Mouse (Mus musculus): Measurements from ENCODE around the gene Tenm4. TPM values are rescaled to one million over a fixed set of nuclear protein-coding genes. Genes with fewer than 3 reads are reported as not detected.

Gene Tenm4
- total RNA-seq, 2 experiments from 2014 or later: 96.7 to 119 TPM

DNA sequence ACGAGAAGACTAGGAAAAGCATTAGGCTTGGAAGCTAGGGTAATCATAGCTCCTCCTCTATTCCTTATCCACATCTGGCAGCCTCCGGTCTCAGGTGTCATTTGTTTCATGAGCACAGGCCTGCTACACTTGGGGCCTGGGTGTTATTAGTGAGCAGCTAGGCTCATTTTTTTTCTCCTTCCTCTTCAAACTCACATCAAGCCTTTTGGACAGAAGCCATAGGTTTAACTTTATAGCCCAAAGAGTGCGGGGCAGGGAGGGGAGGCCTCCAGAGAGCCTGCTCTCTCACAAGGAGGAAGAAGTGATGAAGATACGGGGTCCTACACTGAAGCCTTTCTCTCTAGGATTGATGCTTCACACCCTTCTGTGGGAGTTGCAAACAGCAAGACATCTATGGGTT lies 538.8 kb downstream of the Tenm4 start:
- DNase-seq (ENCODE audit: extremely low spot score in 1 of 2, low spot score in 1 of 2): no peak

DNA sequence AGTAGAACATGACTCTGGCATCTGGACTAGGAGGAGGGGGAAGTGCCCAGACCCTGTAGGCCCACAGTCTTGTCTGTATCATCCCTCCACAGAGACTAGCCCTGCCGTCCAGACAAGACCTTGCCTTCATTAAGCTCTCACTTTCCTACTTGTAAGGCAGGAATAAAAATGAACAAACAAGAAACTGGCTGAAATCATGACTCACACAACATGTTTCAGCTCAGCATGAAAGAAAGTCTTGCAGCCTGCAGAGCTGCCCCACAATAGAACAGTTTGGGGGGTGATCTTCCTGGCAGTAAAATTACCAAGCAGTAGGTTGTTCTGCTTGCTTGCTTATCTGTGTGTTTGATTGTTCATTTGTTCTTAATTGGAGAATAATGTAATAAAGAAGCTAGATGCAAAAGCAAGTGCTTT lies 539.6 kb downstream of the Tenm4 start:
- DNase-seq (ENCODE audit: extremely low spot score in 1 of 2, low spot score in 1 of 2): no peak

DNA sequence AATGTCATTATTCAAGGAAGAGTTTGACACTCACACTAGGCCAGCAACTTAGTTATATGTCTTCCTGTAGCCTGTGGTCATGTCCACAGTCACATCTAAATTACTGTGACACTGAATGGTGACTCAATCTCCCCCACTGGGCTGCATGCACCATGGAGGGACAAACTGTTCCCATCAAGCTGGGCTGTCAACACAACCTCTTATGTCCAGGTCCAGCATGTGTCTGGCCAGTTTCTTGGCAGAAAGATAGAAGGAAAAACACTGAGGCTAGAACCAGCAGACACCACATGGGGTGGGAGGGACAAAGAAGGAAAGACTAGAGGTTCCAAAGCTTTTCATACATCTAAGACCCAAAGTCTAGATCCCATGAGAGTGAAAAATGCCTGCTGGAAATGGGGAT lies 541.8 kb downstream of the Tenm4 start:
- no peak for DNase-seq (ENCODE audit: extremely low spot score in 1 of 2, low spot score in 1 of 2)

DNA sequence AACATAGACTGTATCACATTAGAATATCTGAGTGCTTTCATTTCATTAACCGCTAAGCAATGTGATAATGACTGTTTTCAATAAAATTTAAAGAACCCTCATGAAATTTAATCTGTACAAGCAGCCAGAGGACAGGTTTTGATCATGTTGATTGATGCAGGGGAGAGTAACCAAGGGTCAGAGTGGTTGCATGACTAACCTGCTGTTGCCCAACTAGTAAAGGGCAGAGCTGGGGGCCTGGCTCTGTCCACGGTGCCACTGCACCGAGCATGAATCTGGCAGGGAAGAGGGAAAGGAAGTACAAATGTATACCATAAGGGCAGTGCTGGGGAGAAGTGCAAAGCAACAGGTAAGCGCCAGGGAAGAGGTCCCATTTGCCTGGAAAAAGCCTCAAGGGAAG lies 545.9 kb downstream of the Tenm4 start:
- no peak for DNase-seq (ENCODE audit: extremely low spot score in 1 of 2, low spot score in 1 of 2)

DNA sequence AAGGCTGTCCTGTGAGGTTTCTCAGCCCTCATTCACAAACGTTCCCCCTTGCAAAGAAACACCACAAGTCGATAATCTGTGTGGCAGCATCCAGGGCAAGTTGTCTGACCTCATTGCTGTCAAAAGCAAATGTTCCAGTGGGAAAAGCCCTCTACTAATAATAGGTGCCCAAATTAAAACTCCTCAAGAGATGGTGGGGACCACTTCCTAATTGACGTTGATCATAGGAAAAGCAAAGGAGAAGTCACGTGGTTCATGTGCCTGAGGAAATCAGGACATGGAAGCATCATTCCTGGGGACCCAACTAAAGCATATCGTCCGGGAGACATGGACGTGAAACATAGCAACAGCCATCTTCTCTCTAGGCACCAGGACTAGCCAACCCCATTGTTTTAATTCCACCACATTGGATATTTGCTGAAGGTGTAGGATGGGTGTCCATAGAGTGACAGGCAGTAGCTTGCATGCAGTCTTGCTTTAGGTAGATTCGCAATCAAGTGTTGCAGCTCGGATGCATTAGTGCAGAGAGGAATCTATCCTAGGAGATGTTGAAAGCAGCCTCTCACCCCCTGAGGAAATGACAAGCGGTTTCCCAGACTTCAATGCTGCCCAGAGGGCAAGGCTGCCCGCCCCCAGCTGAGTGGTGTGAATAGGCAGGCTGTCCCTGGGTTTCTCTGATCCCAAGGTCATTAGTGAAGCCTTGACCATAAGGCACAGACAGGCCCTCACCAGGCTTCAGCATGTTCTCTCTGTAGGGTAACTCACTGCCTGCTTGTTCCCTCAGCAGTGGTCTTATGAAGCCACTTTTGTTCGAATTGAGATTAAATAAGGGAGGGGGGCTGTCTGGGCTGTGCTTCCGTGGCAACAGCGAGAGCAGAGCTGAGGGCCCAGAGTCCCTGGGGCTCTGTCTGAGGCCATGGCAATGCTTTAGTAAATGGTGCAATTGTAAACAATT lies 547.4 kb downstream of the Tenm4 start:
- no peak for DNase-seq (ENCODE audit: extremely low spot score in 1 of 2, low spot score in 1 of 2)

DNA sequence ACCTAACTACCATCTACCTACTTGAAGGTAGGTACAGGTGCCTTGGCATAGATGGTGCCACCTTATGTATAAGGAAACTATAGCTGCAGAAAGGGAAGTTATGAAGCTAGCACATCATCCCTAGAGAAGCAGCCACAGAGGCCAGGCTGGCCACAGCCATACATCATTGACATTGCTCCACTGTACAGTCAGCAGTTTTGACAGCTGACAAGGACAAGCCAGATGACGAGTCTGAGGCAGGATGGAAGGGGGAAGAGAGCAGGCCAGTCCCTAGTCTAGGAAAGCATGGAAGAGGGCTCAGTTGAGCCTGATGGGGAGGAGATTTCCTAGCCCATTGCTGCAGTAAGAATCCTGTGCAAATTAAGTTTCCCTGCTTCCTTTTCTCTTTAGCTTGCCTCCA lies 548.9 kb downstream of the Tenm4 start:
- no peak for DNase-seq (ENCODE audit: extremely low spot score in 1 of 2, low spot score in 1 of 2)

DNA sequence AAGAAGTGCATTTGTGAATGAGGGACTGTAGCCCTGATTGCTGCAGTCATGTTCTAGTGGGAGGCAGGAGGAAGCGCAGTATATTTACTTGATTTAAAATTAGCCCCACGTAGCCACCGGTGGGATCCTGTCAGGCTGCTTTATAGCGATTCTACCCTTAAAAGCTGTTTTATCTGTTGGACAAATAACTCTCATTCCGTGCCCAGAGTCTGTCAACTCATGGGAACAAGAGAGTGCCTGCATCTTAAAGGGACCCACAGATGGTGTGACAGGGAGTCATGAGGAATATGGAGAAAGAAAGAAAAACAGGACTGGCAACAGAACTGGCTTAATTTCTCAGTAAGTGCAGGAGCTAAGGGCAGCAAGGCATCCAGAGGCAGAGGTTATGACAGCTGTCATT lies 549.4 kb downstream of the Tenm4 start:
- no peak for DNase-seq (ENCODE audit: extremely low spot score in 1 of 2, low spot score in 1 of 2)

DNA sequence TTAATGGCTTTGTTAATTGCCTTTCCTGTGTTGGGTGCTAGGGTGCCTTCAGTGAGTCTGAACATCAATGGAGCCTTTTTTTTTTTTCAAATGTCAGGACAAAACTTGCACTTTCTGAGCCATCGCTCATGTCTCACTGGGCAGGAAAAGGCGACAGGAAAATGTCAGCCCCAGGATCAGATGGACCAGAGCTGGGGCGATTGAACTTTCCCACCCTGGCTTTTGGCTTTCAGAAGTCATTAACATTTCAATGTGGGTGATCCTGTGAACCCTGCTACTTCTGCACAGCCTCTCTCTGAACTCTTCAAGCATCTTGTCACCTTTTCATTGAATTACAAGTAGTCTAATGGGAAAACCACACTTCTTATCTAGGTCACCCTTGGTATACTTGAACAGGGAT lies 551.8 kb downstream of the Tenm4 start:
- DNase-seq (ENCODE audit: extremely low spot score in 1 of 2, low spot score in 1 of 2): no peak

DNA sequence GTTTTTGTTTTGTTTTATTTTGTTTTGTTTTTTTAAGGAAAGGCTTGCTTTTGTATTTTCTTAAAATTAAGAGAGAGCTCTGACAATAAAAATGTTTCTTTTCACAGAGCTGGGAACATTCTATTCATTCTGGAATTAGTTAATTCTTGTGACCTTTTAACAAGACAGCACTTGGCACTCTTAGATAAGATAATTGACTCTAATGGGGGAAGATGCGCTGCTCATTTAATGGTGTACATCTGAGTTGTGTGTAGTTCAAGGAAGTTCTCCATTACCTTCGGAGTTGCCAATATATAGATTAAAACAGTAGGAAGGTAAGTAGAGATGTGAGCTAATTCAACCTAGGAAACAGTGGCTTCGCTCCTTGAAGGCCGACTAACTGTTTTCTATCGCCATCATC lies 554.6 kb downstream of the Tenm4 start:
- no peak for DNase-seq (ENCODE audit: extremely low spot score in 1 of 2, low spot score in 1 of 2)

DNA sequence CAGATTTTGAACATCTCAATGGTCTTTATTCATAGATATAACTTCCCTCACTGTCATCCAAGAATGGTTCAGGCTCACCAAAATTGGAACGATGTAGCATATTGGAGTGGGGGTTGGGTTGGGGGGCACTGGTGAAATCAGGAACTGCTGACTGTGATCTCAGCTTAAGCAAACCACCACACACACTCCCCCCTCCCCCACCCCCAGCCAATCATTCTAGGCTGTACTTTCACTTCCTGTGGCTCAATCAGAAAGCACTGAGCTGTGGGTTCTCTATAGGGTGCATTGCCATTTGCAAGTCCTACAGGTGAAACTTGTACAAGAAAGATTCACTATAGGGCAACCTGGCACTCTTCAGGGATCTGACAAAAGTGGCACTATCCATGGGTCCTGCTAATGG lies 559.3 kb downstream of the Tenm4 start:
- no peak for DNase-seq (ENCODE audit: extremely low spot score in 1 of 2, low spot score in 1 of 2)

DNA sequence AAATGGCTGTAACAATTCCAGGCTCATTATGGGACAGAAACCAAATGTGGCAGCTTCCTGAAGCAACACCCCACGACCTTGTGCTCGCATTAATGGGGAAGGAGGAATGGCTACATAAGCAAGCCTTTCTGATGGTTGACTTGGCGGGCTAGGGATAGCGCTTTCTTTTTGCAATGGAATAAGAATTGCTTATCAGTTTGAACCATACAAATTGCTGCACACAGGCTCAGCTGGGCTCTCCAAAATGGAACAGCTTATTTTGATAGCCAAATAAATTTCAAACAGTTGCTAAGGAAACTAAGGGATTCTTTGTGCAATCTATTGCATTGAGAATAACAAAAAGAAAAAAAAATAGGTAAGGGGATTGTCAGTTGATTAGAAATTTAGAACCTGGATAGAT lies 560.9 kb downstream of the Tenm4 start:
- DNase-seq (ENCODE audit: extremely low spot score in 1 of 2, low spot score in 1 of 2): no peak

DNA sequence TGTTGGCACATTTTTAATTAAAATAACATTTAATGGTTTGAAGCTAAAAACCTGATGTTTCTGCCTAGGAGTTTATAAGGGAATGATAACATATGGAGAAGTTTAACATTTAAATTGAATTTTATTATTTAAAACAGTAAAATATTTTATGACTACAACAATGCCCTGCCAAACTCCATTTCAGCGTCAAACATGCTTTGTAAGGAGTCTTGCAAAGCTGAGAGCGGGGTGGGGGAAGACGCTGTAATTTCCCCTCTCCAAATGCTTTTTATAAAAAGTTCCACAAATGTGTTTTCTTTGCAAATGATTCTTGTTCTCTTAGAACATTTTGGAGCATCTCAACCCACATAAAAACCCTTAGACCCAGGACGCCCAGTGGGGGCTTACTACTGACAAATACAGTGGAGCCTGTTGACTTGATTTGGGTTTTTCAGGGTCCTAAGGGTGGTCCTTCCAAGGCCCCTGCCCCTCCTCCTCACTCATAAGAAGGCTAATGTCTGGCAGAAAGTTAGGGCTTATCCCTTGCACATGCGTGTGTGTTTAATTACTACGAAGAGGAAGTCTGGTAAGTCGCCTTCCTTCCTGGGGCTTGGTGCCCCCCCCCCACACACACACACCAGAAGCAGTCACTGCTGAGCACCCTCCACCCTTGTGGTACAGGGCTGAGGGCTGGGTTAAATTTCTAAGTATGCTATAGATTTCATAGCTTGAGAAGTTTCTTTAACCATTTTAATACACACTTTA lies 563.4 kb downstream of the Tenm4 start:
- no peak for DNase-seq (ENCODE audit: extremely low spot score in 1 of 2, low spot score in 1 of 2)

DNA sequence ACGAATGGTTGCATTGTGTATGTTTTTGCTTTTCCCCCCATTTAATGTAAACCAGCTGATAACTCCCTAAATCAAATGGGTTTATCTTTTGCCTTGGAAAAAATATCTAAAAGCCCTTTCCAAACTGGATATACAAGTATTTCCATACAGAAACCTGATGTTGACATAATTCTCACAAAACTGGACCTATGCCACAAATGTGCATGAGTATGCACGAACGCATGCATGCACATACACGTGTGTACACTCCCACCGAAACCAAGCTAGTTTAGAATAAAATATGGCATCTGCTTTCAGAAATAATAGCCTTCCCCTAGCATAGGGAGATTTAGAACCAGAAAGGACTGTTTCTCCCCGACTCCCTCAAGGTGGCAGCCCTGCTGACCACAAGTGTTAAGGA lies 569.6 kb downstream of the Tenm4 start:
- DNase-seq (ENCODE audit: extremely low spot score in 1 of 2, low spot score in 1 of 2): no peak

DNA sequence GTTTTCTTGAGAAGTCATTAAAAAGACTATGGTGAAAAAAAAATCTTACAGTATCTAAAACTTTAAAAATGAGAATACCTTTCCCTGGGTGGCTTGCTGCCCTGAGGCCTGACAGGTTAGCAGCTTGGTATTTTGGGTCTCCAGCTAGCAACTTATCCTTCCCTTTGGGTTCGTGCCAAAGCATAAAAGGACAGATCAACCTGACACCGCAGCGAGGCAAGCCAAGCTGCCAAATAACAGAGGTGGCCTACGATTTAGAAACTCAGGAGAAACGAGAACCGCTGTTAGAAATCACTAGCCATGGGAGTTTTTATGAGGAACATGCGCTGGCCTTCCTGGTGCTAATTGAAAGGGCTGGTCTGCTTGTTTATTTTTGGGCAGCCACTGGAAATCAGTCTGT lies 571.2 kb downstream of the Tenm4 start:
- no peak for DNase-seq (ENCODE audit: extremely low spot score in 1 of 2, low spot score in 1 of 2)

DNA sequence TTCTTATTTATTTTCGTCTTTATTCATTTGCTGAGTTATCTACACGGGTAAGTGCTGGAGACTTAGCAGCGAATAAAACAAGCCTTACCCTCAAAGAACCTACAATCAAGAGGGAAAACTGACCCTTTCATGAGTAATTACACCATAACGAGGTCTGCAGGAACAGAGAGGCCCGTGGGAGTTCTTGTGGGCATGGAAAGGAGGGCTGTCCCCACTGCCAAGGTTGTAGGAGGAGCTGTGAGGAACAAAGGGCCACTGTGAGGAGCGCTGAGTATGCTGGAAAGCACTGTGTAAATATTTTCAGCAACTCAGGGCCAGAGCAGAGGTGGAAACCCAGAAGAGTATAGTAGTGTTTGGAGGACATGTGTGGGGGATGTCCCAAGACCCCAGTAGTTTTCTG lies 574.9 kb downstream of the Tenm4 start:
- no peak for DNase-seq (ENCODE audit: extremely low spot score in 1 of 2, low spot score in 1 of 2)

DNA sequence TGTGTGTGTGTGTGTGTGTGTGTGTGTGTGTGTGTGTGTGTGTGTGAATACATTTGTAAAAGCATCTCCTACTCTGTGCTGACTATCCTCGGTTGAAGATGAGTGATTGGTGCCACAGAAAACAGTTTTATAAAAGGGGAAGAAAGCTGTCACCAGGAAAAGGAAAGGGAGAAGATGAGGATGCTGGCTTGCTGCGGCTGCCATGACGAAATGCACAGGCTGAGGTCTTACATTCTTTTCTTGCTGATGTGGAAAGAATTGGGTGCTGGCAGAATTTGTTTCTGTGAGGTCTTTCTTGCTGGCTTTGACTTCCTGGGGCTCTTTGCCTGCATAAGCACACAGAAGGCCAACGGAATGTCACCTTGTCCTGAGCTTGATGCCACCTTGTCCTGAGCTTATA lies 575.7 kb downstream of the Tenm4 start:
- no peak for DNase-seq (ENCODE audit: extremely low spot score in 1 of 2, low spot score in 1 of 2)

DNA sequence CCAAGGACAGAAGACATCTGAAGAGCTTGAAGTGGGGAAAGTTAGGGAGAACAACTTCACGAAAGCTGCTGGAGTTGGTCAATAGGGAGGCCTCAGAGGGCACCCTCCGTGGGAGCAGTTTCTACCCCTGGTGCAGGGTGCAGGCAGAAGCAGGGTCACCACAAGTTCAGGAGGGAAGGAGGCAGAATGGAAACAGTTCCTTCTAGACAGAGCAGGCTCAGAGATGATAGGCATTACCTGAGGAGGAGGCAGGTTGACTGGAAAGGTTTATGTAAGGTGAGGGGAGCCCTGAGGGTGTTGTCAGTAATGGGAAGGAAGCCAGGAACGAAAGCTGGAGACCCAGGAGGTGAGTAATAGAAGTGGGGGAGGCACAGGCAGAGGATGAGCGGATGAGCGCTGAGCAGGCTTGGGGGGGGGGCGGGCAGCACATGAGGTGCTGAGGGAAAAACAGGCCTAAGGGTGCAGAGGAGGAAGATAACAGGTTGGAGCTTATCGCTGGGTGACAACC lies 577.5 kb downstream of the Tenm4 start:
- DNase-seq (ENCODE audit: extremely low spot score in 1 of 2, low spot score in 1 of 2): no peak

DNA sequence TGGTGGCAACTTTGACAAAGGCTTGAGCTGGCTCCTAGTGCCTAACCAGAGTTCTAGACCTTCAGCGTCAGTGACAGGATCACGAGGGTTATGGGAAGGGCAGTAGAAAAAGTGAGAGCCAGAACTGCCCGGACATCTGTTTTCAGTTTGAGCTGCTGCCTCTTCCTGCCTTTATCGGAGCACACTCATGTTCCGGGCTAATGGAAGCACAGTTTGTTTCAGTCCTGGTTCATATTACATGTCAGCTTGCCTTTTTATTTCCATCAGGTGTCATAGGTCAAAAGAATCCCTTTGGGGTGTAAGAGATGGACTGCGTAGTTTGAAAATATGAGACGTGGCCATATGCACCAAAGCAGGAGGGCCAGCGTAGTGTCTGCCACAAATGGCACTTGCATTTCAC lies 578.7 kb downstream of the Tenm4 start:
- DNase-seq (ENCODE audit: extremely low spot score in 1 of 2, low spot score in 1 of 2): no peak

DNA sequence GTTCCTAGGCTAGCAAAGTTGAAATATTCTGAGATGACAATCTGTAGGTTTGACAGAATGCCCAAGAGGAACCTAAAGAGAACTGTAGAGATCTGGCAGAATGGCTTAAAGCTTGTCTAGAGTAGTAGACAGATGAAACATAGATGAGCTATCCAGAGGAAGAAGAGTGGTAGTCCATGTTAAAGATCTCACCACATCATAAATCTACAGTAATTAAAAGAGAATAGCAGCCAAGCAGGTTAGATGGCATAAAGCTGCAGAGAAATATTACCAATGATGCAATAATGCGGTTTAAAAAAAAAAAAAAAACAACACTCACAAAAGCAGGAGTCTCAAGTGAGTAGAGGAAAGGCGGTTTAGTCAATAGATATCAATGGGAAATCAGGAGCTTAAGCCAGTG lies 580.2 kb downstream of the Tenm4 start:
- DNase-seq (ENCODE audit: extremely low spot score in 1 of 2, low spot score in 1 of 2): no peak

DNA sequence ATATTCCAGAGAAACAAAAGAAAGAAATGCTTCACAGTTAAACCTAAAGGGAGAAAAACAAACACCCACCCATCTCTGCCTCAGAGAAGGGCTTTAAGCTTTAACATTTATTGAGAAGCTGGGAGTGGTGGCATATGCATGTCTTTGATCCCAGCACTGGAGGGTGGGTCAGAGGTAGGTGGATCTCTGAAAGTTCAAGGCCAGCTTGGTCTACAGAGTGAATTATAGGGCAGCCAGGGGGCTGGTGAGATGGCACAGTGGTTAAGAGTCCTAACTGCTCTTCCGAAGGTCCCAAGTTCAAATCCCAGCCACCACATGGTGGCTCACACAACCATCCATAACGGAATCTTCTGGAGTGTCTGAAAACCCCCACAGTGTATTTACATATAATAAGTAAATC lies 581.7 kb downstream of the Tenm4 start:
- DNase-seq (ENCODE audit: extremely low spot score in 1 of 2, low spot score in 1 of 2): no peak

DNA sequence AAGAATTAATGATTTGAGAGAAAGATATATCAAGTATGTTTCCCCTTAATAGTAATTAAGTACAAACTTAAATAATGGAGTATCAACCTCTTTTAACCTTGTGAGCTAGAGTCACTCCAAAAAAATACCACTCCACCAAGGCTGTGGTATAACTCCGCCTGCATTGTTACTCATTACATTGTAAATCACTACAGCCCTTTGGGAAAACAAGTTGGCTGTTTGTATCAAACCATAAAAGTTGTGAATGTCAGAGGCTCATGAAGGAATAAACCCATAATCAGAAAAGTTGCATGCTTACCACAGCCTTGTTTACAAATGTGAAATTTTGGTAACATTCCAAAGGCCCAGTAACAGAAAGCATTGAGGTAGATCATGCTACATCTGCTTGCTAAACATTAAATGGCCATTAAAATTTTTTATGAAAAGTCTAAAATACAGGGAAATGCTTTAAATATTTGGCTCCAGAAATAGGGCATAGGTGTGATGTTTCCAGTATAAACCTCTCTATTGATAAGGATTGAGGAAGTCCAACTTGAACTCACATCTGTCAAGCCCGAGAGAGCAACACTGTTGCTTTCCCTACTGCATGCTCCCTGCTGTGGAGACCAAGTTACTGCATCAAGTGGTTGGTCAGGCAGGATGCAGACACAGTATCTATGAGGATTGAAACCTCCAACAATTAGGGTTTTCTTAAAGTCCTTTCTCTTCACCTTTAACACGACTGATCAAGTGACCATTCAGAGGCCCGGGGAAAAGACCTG lies 582.5 kb downstream of the Tenm4 start:
- DNase-seq (ENCODE audit: extremely low spot score in 1 of 2, low spot score in 1 of 2): no peak
